Mouse (Mus musculus) kidney, postnatal 0 days (tissue): ENCODE measurements at regions not wholly inside any gene's neighbourhood (a gene's known extent, or its start where the extent isn't known, plus 50 kb on each side); places are given as distances from the start of the nearest gene placed in this dataset.

Source experiments
- ATAC-seq: fragments of 200-750 bp; cut with Nextera tagmentation; replicated peaks from 2 replicates; pipeline ENCODE4 v1.8.0; 2017; ENCODE audit warnings: low read depth, moderate number of reproducible peaks, moderate TSS enrichment, moderate library complexity; ENCODE audit not compliant: low FRiP score
- DNase-seq: peaks from one replicate; pipeline ENCODE4 v3.0.0-alpha.2; 2016; ENCODE audit warnings: low spot score
- H3K27ac ChIP-seq: fragments of 300-500 bp; sonication (generic); 2 replicates; pipeline ENCODE4 v1.5.1; 2014; ENCODE audit warnings: mild to moderate bottlenecking
- H3K27me3 ChIP-seq: fragments of 300-500 bp; sonication (generic); 2 replicates; pipeline ENCODE4 v1.6.1; 2014; ENCODE audit warnings: low read length, mixed read lengths; ENCODE audit not compliant: insufficient read depth
- H3K36me3 ChIP-seq: fragments of 300-500 bp; sonication (generic); 2 replicates; pipeline ENCODE4 v1.6.1; 2014; ENCODE audit warnings: low read length, mixed read lengths; ENCODE audit not compliant: insufficient read depth
- H3K4me1 ChIP-seq: fragments of 300-500 bp; sonication (generic); replicated peaks from 2 replicates; pipeline ENCODE4 v1.6.1; 2014; ENCODE audit warnings: antibody characterized with exemption, low read length, mixed read lengths; ENCODE audit not compliant: insufficient read depth
- H3K4me2 ChIP-seq: fragments of 300-500 bp; sonication (generic); 2 replicates; pipeline ENCODE4 v1.6.1; 2014; ENCODE audit warnings: mild to moderate bottlenecking, low read length, moderate library complexity, mixed read lengths
- H3K4me3 ChIP-seq: fragments of 300-500 bp; sonication (generic); replicated peaks from 2 replicates; pipeline ENCODE4 v1.5.1; 2014; ENCODE audit warnings: low read depth, low read length
- H3K9ac ChIP-seq: fragments of 300-500 bp; sonication (generic); 2 replicates; pipeline ENCODE4 v1.6.1; 2014; ENCODE audit warnings: low read depth, low read length
- H3K9me3 ChIP-seq: fragments of 300-500 bp; sonication (generic); replicated peaks from 2 replicates; pipeline ENCODE4 v1.6.1; 2016; ENCODE audit warnings: low read length, inconsistent platforms, mixed read lengths
- CTCF ChIP-seq: IDR thresholded peaks from 2 replicates; pipeline ENCODE4 v1.5.1; 2016; ENCODE audit warnings: antibody characterized with exemption, low read depth, mild to moderate bottlenecking, moderate library complexity
- WGBS: fragments of 180-500 bp; shearing (Covaris S2); extraction: QIAGEN DNeasy Blood & Tissue Kit; methylation state at CpG from one replicate; pipeline ENCODE4 v1.1.7; 2014; 5-methylcytosine and 5-hydroxymethylcytosine counted together

DNA sequence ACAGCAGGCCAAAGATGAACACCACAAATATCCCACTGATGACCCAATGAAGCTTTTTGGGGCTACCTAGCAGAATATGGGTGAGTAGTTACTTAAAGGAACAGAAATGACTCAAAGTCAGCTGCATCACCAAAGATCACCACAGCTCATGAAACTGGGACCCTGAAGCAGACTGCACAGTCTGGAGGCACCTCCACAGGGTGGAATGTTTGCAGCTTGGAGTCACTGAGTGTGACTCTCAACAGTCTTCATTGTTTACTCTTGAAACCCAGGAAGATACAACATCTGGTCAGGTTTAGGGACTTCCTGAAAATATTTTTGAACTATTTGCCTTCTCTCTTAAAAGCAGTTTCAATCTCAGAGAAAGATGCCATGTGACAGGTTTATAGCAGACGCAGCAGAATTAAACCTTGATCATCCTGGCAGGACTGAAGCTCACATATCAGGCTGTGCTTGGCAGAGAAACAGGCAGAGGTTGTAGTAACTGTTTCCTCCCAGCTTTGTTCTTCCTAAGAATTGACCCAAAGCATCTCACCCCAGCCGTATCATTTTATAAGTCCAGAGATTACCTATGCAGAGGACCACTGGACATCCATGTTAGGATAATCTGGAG is 944.1 kb upstream of the Adgrl4 start:
- Histone ChIP-seq H3K4me1 (no peaks in the 10 kb centered on the region), H3K9me3 (no peaks in the 10 kb centered on the region), H3K27ac (no peak overlapping the region), H3K4me2 (no peak overlapping the region), H3K27me3 (no peaks in the 10 kb centered on the region), H3K36me3 (no peaks in the 10 kb centered on the region), H3K9ac (no peak overlapping the region), H3K4me3 (no peak overlapping the region)
- ATAC-seq (peak; percentile 85), DNase-seq (peak; percentile 68)
- TF ChIP-seq CTCF, result no peak
- WGBS, result 38% methylated on average over 2 of the region's 2 CpGs

GRCm38 (mm10) chr3:150530966-150531365 is 906.7 kb upstream of the Adgrl4 start:
- H3K4me3 ChIP-seq, result no peak overlapping the region
- DNase-seq (no peak), ATAC-seq (no peak)
- no peaks in the 10 kb centered on the region for H3K27me3 ChIP-seq
- H3K4me2 ChIP-seq, result no peak overlapping the region
- no peaks in the 10 kb centered on the region for H3K9me3 ChIP-seq
- no peak overlapping the region for H3K27ac ChIP-seq
- 86% methylated on average over 3 of the region's 3 CpGs for WGBS
- no peak overlapping the region for H3K9ac ChIP-seq
- H3K36me3 ChIP-seq, result no peaks in the 10 kb centered on the region
- no peaks in the 10 kb centered on the region for H3K4me1 ChIP-seq
- no peak for TF ChIP-seq CTCF

DNA sequence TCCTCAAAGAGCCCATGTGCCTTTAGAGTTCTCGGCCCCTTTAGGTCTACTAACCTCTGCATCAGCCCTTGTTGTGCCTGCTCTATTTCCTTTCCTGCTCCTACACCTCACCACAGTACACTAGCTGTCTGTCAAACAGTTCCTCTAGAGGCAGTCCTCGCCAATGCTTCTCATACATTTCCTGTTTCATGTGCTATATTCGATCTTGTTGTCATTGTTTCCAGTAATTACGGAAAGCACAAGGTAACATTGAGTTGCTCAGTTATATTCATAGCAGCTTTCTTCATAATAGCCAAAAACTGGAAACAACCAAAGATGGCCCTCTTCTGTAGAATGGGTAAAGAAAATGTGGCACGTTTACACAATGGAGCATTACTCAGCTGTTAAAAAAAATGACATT is 894.6 kb upstream of the Adgrl4 start:
- no peak overlapping the region for H3K9ac ChIP-seq
- H3K9me3 ChIP-seq, result no peaks in the 10 kb centered on the region
- no peak overlapping the region for H3K4me2 ChIP-seq
- no peak for TF ChIP-seq CTCF
- 88% methylated on average over 5 of the region's 5 CpGs for WGBS
- H3K27me3 ChIP-seq, result no peaks in the 10 kb centered on the region
- H3K4me1 ChIP-seq, result no peaks in the 10 kb centered on the region
- no peak overlapping the region for H3K27ac ChIP-seq
- H3K4me3 ChIP-seq, result no peak overlapping the region
- H3K36me3 ChIP-seq, result no peaks in the 10 kb centered on the region
- DNase-seq, result no peak
- ATAC-seq, result no peak

GRCm38 (mm10) chr3:150588474-150588873 is 849.2 kb upstream of the Adgrl4 start:
- H3K36me3 ChIP-seq, result no peaks in the 10 kb centered on the region
- no peak overlapping the region for H3K27ac ChIP-seq
- no peak overlapping the region for H3K4me3 ChIP-seq
- ATAC-seq, result no peak
- no peak overlapping the region for H3K9ac ChIP-seq
- no peaks in the 10 kb centered on the region for H3K27me3 ChIP-seq
- WGBS, result 55% methylated on average over 1 of the region's 1 CpGs
- no peaks in the 10 kb centered on the region for H3K4me1 ChIP-seq
- no peak overlapping the region for H3K4me2 ChIP-seq
- no peak for DNase-seq
- no peak for TF ChIP-seq CTCF
- no peaks in the 10 kb centered on the region for H3K9me3 ChIP-seq

- Histone ChIP-seq H3K9ac (no peak overlapping the region), H3K4me3 (no peak overlapping the region), H3K27me3 (no peaks in the 10 kb centered on the region), H3K36me3 (no peaks in the 10 kb centered on the region), H3K9me3 (no peaks in the 10 kb centered on the region), H3K27ac (no peak overlapping the region), H3K4me1 (no peaks in the 10 kb centered on the region), H3K4me2 (no peak overlapping the region)
- DNase-seq (no peak), ATAC-seq (no peak)
- TF ChIP-seq CTCF, result no peak
- WGBS, result 85% methylated on average over 2 of the region's 2 CpGs
These were observed 846.7 kb upstream of the Adgrl4 start for GRCm38 (mm10) chr3:150590978-150591377.

GRCm38 (mm10) chr3:150603400-150604095 is 834.1 kb upstream of the Adgrl4 start:
- Histone ChIP-seq H3K4me2 (no peak overlapping the region), H3K27ac (no peak overlapping the region), H3K4me1 (no peaks in the 10 kb centered on the region), H3K27me3 (no peaks in the 10 kb centered on the region), H3K36me3 (no peaks in the 10 kb centered on the region), H3K9ac (no peak overlapping the region), H3K9me3 (no peaks in the 10 kb centered on the region), H3K4me3 (no peak overlapping the region)
- ATAC-seq (no peak), DNase-seq (no peak)
- TF ChIP-seq CTCF, result no peak
- WGBS, result 63% methylated on average over 2 of the region's 2 CpGs
